Mouse (Mus musculus): ENCODE data around the gene Cdsn. TPM values are rescaled to one million over a fixed set of nuclear protein-coding genes. Genes with fewer than 3 reads are reported as not detected.

Cdsn gene
- polyA plus RNA-seq, 1 experiment from 2014 or later: not detected

DNA sequence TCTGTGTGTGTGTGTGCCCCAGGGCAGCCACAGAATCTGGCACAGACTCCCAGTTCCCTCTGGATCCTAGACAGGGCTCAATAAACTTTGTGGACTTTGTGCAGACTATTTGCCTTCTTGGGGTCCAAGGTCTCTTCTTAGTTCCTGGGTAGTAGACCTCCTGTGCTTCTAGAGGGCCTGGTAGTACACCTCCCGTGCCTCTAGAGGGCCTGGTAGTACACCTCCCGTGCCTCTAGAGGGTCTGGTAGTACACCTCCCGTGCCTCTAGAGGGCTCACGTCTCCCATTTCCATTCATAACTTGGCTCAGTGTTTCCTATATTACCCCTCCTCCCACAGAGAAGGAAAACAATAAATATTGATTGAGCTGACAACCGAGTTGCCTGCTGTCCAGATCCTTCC, 4.9 kb downstream of the Cdsn start:
- Histone ChIP-seq H3K4me1 (no peaks in the 10 kb centered on the region), H3K27me3 (replicated peaks; ENCODE audit: low read depth, poor library complexity, severe bottlenecking) (0 out of 2 replicates have a peak, but pooled peaks cover 4% of the 10 kb centered on the region), H3K9me3 (0 out of 2 replicates have a peak, but pooled peaks cover 2% of the 10 kb centered on the region), H3K4me3 (no peak overlapping the region), H3K27ac (replicated peaks) (no peak overlapping the region), H3K36me3 (replicated peaks) (no peaks in the 10 kb centered on the region)
- peak; percentile 58 for DNase-seq (ENCODE audit: low spot score)
- 31% methylated on average over 5 of the region's 5 CpGs for WGBS

DNA sequence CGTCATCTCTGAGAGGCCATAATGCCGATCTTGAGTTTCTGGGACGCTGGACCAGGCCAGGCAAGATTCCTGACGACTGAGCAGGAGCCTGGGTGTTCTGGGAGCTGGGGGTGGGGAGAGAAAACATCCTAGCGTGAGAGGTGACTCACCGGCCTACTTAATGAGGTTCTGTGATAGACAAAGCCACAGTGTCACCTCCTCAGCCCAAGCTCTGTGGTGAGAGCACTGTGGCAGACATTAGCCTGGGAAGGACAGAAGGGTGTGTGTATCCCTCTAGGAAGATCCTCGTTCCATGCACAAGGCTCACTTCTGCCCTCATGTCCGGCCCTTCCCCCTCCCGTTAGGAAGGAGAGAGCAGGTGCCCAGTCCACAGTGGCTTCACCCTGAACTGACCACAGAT, 5.4 kb downstream of the Cdsn start:
- 81% methylated on average over 9 of the region's 9 CpGs for WGBS
- Histone ChIP-seq H3K27ac (replicated peaks) (no peak overlapping the region), H3K9me3 (0 out of 2 replicates have a peak, but pooled peaks cover 2% of the 10 kb centered on the region), H3K4me1 (no peaks in the 10 kb centered on the region), H3K36me3 (replicated peaks) (no peaks in the 10 kb centered on the region), H3K4me3 (no peak overlapping the region), H3K27me3 (replicated peaks; ENCODE audit: low read depth, poor library complexity, severe bottlenecking) (no peaks in the 10 kb centered on the region)
- no peak for DNase-seq (ENCODE audit: low spot score)

DNA sequence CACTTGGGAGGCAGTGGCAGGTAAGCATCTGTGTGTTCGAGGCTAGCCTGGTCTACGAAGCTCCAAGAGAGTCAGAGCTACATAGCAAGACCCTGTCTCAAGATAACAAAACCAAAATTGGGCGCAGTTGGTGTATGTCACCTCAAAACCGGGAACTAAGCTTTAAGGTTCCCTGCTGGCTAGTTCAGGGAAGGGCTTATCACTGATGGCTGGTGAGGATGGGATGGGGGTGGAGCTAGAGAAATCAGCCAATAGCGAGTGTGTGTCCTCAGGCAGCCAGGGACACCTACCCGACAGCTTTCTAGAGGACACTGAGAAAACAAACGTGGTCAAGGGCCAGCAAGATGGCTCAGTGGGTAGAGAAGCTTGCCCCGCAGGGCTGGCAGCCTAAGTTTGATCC, 6.3 kb downstream of the Cdsn start:
- no peak overlapping the region for H3K27ac ChIP-seq (replicated peaks)
- WGBS: 61% methylated on average over 8 of the region's 8 CpGs
- H3K4me1 ChIP-seq: no peaks in the 10 kb centered on the region
- no peaks in the 10 kb centered on the region for H3K36me3 ChIP-seq (replicated peaks)
- no peaks in the 10 kb centered on the region for H3K27me3 ChIP-seq (replicated peaks; ENCODE audit: low read depth, poor library complexity, severe bottlenecking)
- 0 out of 2 replicates have a peak, but pooled peaks cover 2% of the 10 kb centered on the region for H3K9me3 ChIP-seq
- no peak for DNase-seq (ENCODE audit: low spot score)
- no peak overlapping the region for H3K4me3 ChIP-seq

GRCm38 (mm10) chr17:35567150-35567549, 15.2 kb downstream of the Cdsn start, which contains the start of gene 2300002M23Rik:
2300002M23Rik (plus strand) TSS chr17:35567450.
- Histone ChIP-seq H3K4me1 (peaks cover 18% of the 10 kb centered on the region), H3K27me3 (replicated peaks; ENCODE audit: low read depth, poor library complexity, severe bottlenecking) (peaks cover 56% of the 10 kb centered on the region), H3K9me3 (0 out of 2 replicates have a peak, but pooled peaks cover 2% of the 10 kb centered on the region), H3K27ac (replicated peaks) (no peak within 1 kb of the TSS), H3K36me3 (replicated peaks) (no peaks in the 10 kb centered on the region), H3K4me3 (peak within 1 kb of the TSS; percentile 18; the same call in 1 of the 2 replicates)
- no peak for DNase-seq (ENCODE audit: low spot score)
- 51% methylated on average over 3 of the region's 3 CpGs for WGBS

DNA sequence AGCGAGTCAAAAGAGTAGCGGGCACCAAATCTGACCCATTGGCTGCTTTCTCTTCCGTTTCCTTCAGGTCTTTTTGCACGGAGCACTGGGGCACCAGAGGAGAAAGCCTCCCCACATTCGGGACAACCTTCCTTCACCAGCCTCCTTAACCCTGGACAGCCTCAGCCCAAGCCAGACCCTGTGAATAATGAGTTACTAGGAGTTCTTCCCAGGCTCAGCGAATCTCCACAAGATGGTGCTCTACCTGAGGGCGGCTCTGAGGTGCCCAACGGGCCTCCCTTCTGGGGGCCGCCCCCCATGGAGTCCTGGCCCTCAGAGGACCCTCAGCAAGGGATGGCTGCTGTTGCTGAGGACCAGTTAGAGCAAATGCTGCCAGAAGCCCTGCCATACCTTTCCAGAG, 15.8 kb downstream of the Cdsn start:
- WGBS: 21% methylated on average over 9 of the region's 9 CpGs
- peaks cover 56% of the 10 kb centered on the region for H3K27me3 ChIP-seq (replicated peaks; ENCODE audit: low read depth, poor library complexity, severe bottlenecking)

DNA sequence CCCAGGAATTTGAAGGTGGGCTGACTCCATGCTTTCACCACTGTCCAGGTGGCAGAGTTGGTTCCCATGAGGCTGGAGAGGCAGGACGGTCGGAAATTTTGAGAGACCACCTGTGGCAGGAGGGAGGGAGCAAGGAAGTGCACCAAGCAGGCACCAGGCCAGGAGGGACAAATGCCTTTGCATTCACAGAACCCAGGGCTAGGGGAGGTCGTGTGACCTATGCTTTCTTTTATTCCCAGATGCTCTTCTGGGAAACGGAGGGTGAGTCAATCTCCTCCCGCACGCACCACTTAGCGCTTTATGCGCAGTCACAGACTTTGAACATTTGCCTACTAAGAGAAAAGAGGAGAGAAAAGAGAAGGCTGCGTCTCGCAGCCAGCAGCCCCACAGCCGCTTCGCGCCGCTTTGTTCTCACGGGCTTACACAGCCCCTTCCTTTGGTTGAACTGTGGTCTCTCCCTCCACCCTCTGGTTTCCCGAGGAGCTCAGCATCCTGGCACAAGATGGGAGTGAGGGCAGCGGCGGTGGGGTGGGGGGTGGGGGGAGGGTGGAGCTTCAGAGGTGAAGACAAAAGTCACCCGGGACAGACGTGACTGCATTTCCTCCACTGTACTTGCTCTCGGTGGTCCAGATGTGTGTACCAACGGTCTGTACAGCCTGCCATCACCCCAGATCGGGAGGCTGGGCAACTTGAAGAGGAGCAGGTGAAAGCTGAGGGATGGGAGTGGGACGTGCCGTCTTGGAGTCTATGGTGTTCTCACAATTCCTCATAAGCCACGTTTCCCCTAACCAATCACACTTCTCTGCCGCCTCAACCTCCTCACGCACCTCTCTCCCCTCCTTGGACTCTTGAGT, 17.4 kb downstream of the Cdsn start:
- 3% methylated on average over 28 of the region's 28 CpGs for WGBS
- H3K27ac ChIP-seq (replicated peaks): no peak overlapping the region; the same call in 1 of the 2 replicates
- DNase-seq (ENCODE audit: low spot score): peak; percentile 42

More for the DNA sequence above, 15.8 kb downstream of the Cdsn start:
- H3K27ac ChIP-seq (replicated peaks): no peak overlapping the region
- H3K36me3 ChIP-seq (replicated peaks): no peaks in the 10 kb centered on the region
- peak overlapping the region; percentile 18; the same call in 1 of the 2 replicates for H3K4me3 ChIP-seq
- no peak for DNase-seq (ENCODE audit: low spot score)
- 0 out of 2 replicates have a peak, but pooled peaks cover 2% of the 10 kb centered on the region for H3K9me3 ChIP-seq
- peaks cover 18% of the 10 kb centered on the region for H3K4me1 ChIP-seq

GRCm38 (mm10) chr17:35570836-35571235, 18.9 kb downstream of the Cdsn start:
- WGBS: 83% methylated on average over 14 of the region's 14 CpGs
- no peak for DNase-seq (ENCODE audit: low spot score)
- H3K4me1 ChIP-seq: peaks cover 18% of the 10 kb centered on the region
- no peak overlapping the region for H3K4me3 ChIP-seq
- H3K36me3 ChIP-seq (replicated peaks): no peaks in the 10 kb centered on the region
- peaks cover 64% of the 10 kb centered on the region for H3K27me3 ChIP-seq (replicated peaks; ENCODE audit: low read depth, poor library complexity, severe bottlenecking)
- no peak overlapping the region for H3K27ac ChIP-seq (replicated peaks)
- 0 out of 2 replicates have a peak, but pooled peaks cover 2% of the 10 kb centered on the region for H3K9me3 ChIP-seq

More for the DNA sequence above, 17.4 kb downstream of the Cdsn start:
- peaks cover 18% of the 10 kb centered on the region for H3K4me1 ChIP-seq
- peaks cover 56% of the 10 kb centered on the region for H3K27me3 ChIP-seq (replicated peaks; ENCODE audit: low read depth, poor library complexity, severe bottlenecking)
- H3K9me3 ChIP-seq: 0 out of 2 replicates have a peak, but pooled peaks cover 2% of the 10 kb centered on the region
- H3K36me3 ChIP-seq (replicated peaks): no peaks in the 10 kb centered on the region
- H3K4me3 ChIP-seq: peak overlapping the region; percentile 48

DNA sequence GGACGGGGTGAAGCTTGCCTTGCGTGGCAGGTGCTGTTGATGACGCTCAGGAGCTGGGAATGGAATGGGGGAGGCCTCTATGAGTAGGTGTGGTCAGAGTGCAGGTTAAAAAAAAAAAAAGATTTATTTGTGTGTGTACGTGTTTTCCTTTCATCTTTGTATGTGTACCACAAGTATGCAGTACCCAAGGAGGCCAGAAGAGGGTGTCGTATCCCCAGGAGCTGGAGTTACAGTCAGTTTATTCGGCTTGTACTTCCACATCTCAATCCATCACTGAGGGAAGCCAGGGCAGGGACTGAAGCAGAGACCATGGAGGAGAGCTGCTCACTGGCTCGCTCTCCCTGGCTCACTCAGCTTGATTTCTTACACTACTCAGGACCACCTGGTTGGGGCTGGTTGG, 19.5 kb downstream of the Cdsn start:
- peaks cover 62% of the 10 kb centered on the region for H3K27me3 ChIP-seq (replicated peaks; ENCODE audit: low read depth, poor library complexity, severe bottlenecking)
- 93% methylated on average over 7 of the region's 7 CpGs for WGBS
- H3K4me3 ChIP-seq: no peak overlapping the region
- DNase-seq (ENCODE audit: low spot score): no peak
- H3K36me3 ChIP-seq (replicated peaks): no peaks in the 10 kb centered on the region
- no peak overlapping the region for H3K27ac ChIP-seq (replicated peaks)
- 0 out of 2 replicates have a peak, but pooled peaks cover 2% of the 10 kb centered on the region for H3K9me3 ChIP-seq
- H3K4me1 ChIP-seq: peaks cover 18% of the 10 kb centered on the region

GRCm38 (mm10) chr17:35578211-35578610, 26.3 kb downstream of the Cdsn start:
- no peaks in the 10 kb centered on the region for H3K9me3 ChIP-seq
- H3K36me3 ChIP-seq (replicated peaks): no peaks in the 10 kb centered on the region
- H3K4me1 ChIP-seq: no peaks in the 10 kb centered on the region
- peak; percentile 84 for DNase-seq (ENCODE audit: low spot score)
- H3K4me3 ChIP-seq: no peak overlapping the region
- no peak overlapping the region for H3K27ac ChIP-seq (replicated peaks)
- H3K27me3 ChIP-seq (replicated peaks; ENCODE audit: low read depth, poor library complexity, severe bottlenecking): peaks cover 13% of the 10 kb centered on the region
- WGBS: 17% methylated on average over 6 of the region's 6 CpGs

DNA sequence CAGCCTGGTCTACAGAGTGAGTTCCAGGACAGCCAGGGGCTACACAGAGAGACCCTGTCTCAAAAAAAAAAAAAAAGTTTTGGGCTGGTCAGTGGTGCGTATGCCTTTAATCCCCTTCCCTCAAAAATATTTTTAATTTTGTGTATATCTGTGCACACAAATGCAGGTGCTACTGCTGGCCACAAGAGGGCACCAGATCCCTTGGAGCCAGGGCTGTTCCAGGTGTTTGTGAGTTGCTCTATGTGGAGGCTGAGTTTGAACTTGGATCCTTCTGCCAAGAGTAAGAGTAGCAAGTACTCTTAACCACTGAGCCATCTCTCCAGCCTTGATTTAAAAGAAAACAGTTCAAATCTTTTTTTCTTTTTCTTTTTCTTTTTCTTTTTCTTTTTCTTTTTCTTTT, 31.0 kb downstream of the Cdsn start:
- H3K4me3 ChIP-seq: no peak overlapping the region
- H3K27ac ChIP-seq (replicated peaks): no peak overlapping the region
- H3K36me3 ChIP-seq (replicated peaks): no peaks in the 10 kb centered on the region
- peaks cover 4% of the 10 kb centered on the region; the same call in 1 of the 2 replicates for H3K4me1 ChIP-seq
- 0 out of 2 replicates have a peak, but pooled peaks cover 2% of the 10 kb centered on the region for H3K9me3 ChIP-seq
- 96% methylated on average over 1 of the region's 1 CpGs for WGBS
- no peaks in the 10 kb centered on the region for H3K27me3 ChIP-seq (replicated peaks; ENCODE audit: low read depth, poor library complexity, severe bottlenecking)
- no peak for DNase-seq (ENCODE audit: low spot score)

GRCm38 (mm10) chr17:35584330-35584937, 32.5 kb downstream of the Cdsn start:
- Histone ChIP-seq H3K4me1 (peaks cover 4% of the 10 kb centered on the region; the same call in 1 of the 2 replicates), H3K27ac (replicated peaks) (no peak overlapping the region), H3K9me3 (0 out of 2 replicates have a peak, but pooled peaks cover 2% of the 10 kb centered on the region), H3K27me3 (replicated peaks; ENCODE audit: low read depth, poor library complexity, severe bottlenecking) (no peaks in the 10 kb centered on the region), H3K36me3 (replicated peaks) (no peaks in the 10 kb centered on the region), H3K4me3 (no peak overlapping the region)
- 17% methylated on average over 16 of the region's 16 CpGs for WGBS
- DNase-seq (ENCODE audit: low spot score): peak; percentile 80

DNA sequence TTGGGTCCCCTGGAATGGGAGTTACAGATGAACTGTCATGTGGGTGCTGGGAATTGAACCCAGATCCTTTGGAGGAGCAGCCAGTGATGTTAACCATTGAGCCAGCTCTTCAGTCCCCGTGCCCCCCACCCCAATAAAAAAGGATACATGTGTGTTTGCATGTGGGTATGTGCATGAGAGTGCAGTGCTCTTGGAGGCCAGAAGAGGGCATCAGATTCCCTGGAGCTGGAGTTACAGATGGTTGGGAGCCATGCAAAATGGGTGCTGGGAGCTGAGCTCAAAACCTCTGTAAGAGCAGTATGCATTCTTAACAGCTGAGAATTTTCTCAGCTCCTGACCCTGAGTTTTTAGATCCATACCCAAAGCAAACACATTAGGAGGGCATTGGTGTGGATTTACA, 35.4 kb downstream of the Cdsn start:
- DNase-seq (ENCODE audit: low spot score): no peak
- Histone ChIP-seq H3K36me3 (replicated peaks) (no peaks in the 10 kb centered on the region), H3K27ac (replicated peaks) (no peak overlapping the region), H3K4me1 (peaks cover 4% of the 10 kb centered on the region; the same call in 1 of the 2 replicates), H3K27me3 (replicated peaks; ENCODE audit: low read depth, poor library complexity, severe bottlenecking) (no peaks in the 10 kb centered on the region), H3K4me3 (no peak overlapping the region), H3K9me3 (0 out of 2 replicates have a peak, but pooled peaks cover 2% of the 10 kb centered on the region)
- WGBS: 90% methylated on average over 1 of the region's 1 CpGs

Measured in embryonic facial prominence, embryonic 10.5 days (tissue).